In the genomic region with DNA sequence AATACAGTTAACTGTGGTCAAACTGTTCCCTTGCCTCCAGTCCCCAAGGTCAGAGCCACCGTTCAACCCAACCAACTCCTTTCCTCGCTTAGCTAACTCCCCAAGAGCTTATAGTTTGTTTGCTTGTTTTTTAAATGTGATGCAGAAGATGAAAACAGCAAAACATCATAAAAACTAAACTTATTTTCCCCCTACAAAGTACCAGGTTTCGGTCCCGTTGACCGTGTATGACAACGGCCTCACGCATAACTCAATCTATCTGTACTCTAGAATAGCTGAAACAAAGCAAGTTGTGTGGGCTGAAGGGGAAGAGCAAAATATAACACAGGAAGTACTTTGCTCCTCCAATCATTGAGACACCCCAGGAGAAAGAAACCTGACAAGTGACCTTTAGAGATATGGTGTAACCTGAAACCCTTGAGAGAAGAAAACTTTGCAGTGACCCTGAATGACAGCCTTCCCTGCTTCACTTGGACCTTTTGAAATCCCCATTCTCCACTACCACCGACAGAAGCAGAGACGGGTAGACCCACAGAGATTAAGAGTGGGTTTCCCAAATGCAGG, we compare ENCODE assay signal across 7 mouse cellular contexts. TPM values are rescaled to one million over a fixed set of nuclear protein-coding genes. Genes with fewer than 3 reads are reported as not detected.
DNase-seq lines count a peak whose midpoint lies in the region; ATAC-seq and TF ChIP-seq lines count a peak whose summit lies in the region.

No protein-coding gene starts in this region.

- H3K9me3 ChIP-seq in forebrain, embryonic 11.5 days (ENCODE audit: control insufficient read depth, low read length), result no peaks in the 10 kb centered on the region
- no peaks in the 10 kb centered on the region for H3K9me3 ChIP-seq in liver, embryonic 13.5 days (replicated peaks)
- no peaks in the 10 kb centered on the region for H3K9me3 ChIP-seq in stomach, embryonic 14.5 days (ENCODE audit: control insufficient read depth, low read depth, low read length)

- H3K9ac ChIP-seq in forebrain, embryonic 11.5 days (ENCODE audit: low read length), result peak overlapping the region; percentile 90
- peak overlapping the region; percentile 91 for H3K9ac ChIP-seq in liver, embryonic 13.5 days
- H3K9ac ChIP-seq in stomach, embryonic 14.5 days (replicated peaks; ENCODE audit: low read depth, low read length), result peak overlapping the region; percentile 97

- no peak for TF ChIP-seq CTCF in testis, adult 2 months (IDR thresholded peaks at IDR 0.05; ENCODE audit: control insufficient read depth, insufficient read depth, insufficient replicate concordance, low read depth, low read length)

- no peak for DNase-seq in testis, postnatal 10 days (ENCODE audit: low spot score)
- DNase-seq in forebrain, embryonic 11.5 days (ENCODE audit: low spot score), result no peak
- no peak for DNase-seq in liver, embryonic 13.5 days
- DNase-seq in left cerebral cortex, adult 18-20 months (ENCODE audit: low spot score in 2 of 2), result no peak
- no peak for DNase-seq in left cerebral cortex, postnatal 36 days (ENCODE audit: low spot score in 2 of 2)

- no peak for TF ChIP-seq POLR2A in testis, adult 2 months (IDR thresholded peaks at IDR 0.05; ENCODE audit: control insufficient read depth, low read depth, low read length)

- H3K4me3 ChIP-seq in testis, adult 2 months (ENCODE audit: control insufficient read depth, low read depth, low read length), result peak overlapping the region; percentile 95
- peak overlapping the region; percentile 91 for H3K4me3 ChIP-seq in forebrain, embryonic 11.5 days (ENCODE audit: low read depth, low read length)
- H3K4me3 ChIP-seq in liver, embryonic 13.5 days (replicated peaks), result peak overlapping the region; percentile 92
- peak overlapping the region; percentile 92 for H3K4me3 ChIP-seq in stomach, embryonic 14.5 days (ENCODE audit: low read depth, low read length)

- H3K27me3 ChIP-seq in testis, adult 2 months (ENCODE audit: control insufficient read depth, insufficient read depth, low read length), result no peaks in the 10 kb centered on the region
- no peaks in the 10 kb centered on the region for H3K27me3 ChIP-seq in forebrain, embryonic 11.5 days (ENCODE audit: control insufficient read depth, insufficient read depth, low read length)
- H3K27me3 ChIP-seq in liver, embryonic 13.5 days, result peaks cover 18% of the 10 kb centered on the region
- H3K27me3 ChIP-seq in stomach, embryonic 14.5 days (ENCODE audit: control insufficient read depth, insufficient read depth, low read length), result no peaks in the 10 kb centered on the region

- intact Hi-C loops in left cerebral cortex, postnatal 36 days (cut with DNase I), result loop anchor here (5.0 kb wide), 1 partner anchor 34 kb away; no protein-coding TSS in a partner anchor

- WGBS in forebrain, embryonic 11.5 days, result 37% methylated on average over 9 of the region's 9 CpGs
- 16% methylated on average over 9 of the region's 9 CpGs for WGBS in liver, embryonic 13.5 days (ENCODE audit: insufficient replicate concordance)
- 10% methylated on average over 9 of the region's 9 CpGs for WGBS in stomach, embryonic 14.5 days

- H3K27ac ChIP-seq in testis, adult 2 months (ENCODE audit: control insufficient read depth, insufficient read depth, low read depth, low read length), result peak overlapping the region; percentile 69
- H3K27ac ChIP-seq in forebrain, embryonic 11.5 days (ENCODE audit: low read depth, low read length), result peak overlapping the region; percentile 55
- H3K27ac ChIP-seq in liver, embryonic 13.5 days, result peak overlapping the region; percentile 77
- H3K27ac ChIP-seq in stomach, embryonic 14.5 days (ENCODE audit: low read length), result peak overlapping the region; percentile 96

- H3K4me1 ChIP-seq in testis, adult 2 months (ENCODE audit: control insufficient read depth, insufficient read depth, low read length), result peaks cover 7% of the 10 kb centered on the region
- H3K4me1 ChIP-seq in forebrain, embryonic 11.5 days (replicated peaks; ENCODE audit: control insufficient read depth, insufficient read depth, low read length), result peaks cover 4% of the 10 kb centered on the region; the same call in 1 of the 2 replicates
- peaks cover 62% of the 10 kb centered on the region for H3K4me1 ChIP-seq in liver, embryonic 13.5 days (replicated peaks)
- H3K4me1 ChIP-seq in stomach, embryonic 14.5 days (ENCODE audit: control insufficient read depth, insufficient read depth, low read length), result peaks cover 43% of the 10 kb centered on the region

- no peak for ATAC-seq in forebrain, embryonic 11.5 days (replicated peaks; ENCODE audit: low FRiP score)
- no peak for ATAC-seq in liver, embryonic 13.5 days (ENCODE audit: low read depth)
- no peak for ATAC-seq in stomach, embryonic 14.5 days (ENCODE audit: insufficient number of reproducible peaks, insufficient read depth, low FRiP score, low read depth)

- no peaks in the 10 kb centered on the region for H3K36me3 ChIP-seq in testis, adult 2 months (ENCODE audit: control insufficient read depth, insufficient read depth, low read length)
- no peaks in the 10 kb centered on the region for H3K36me3 ChIP-seq in forebrain, embryonic 11.5 days (ENCODE audit: control insufficient read depth, insufficient read depth, low read length)
- H3K36me3 ChIP-seq in liver, embryonic 13.5 days, result no peaks in the 10 kb centered on the region
- no peaks in the 10 kb centered on the region for H3K36me3 ChIP-seq in stomach, embryonic 14.5 days (ENCODE audit: control insufficient read depth, insufficient read depth, low read length)

- H3K4me2 ChIP-seq in forebrain, embryonic 11.5 days (ENCODE audit: low read depth, low read length, severe bottlenecking), result peak overlapping the region; percentile 82
- H3K4me2 ChIP-seq in liver, embryonic 13.5 days, result peak overlapping the region; percentile 99
- H3K4me2 ChIP-seq in stomach, embryonic 14.5 days (replicated peaks; ENCODE audit: low read depth, low read length), result peak overlapping the region; percentile 65

RNA-seq across cellular contexts. Expression of gene Mapkapk2, which starts 1.4 kb away (rescaled TPM):
- polyA plus RNA-seq in testis, adult 2 months (2012; rRNA removed), result 13.2 and 14.7 TPM in 2 replicates
- polyA plus RNA-seq in forebrain, embryonic 11.5 days (2014; fragmentation: Nextera tagmentation; extraction: Ambion mirVana), result 52.3 and 57.8 TPM in 2 replicates
- polyA plus RNA-seq in liver, embryonic 13.5 days (2015; fragmentation: Nextera tagmentation; extraction: Ambion mirVana), result 12.0 and 12.3 TPM in 2 replicates
- polyA plus RNA-seq in stomach, embryonic 14.5 days (2014; fragmentation: Nextera tagmentation; extraction: Ambion mirVana), result 56.5 and 68.4 TPM in 2 replicates
- total RNA-seq in left cerebral cortex, adult 18-20 months (2021), result 10 to 100 TPM; 35.8 to 37.2 TPM
- total RNA-seq in left cerebral cortex, postnatal 36 days (2021), result 10 to 100 TPM; 26.3 to 30.7 TPM

RNA-seq across cellular contexts. Expression of gene Dyrk3, which starts 41.9 kb away (rescaled TPM):
- polyA plus RNA-seq in testis, adult 2 months (2012; rRNA removed), result 102 and 113 TPM in 2 replicates
- 17.1 and 20.8 TPM in 2 replicates for polyA plus RNA-seq in forebrain, embryonic 11.5 days (2014; fragmentation: Nextera tagmentation; extraction: Ambion mirVana)
- polyA plus RNA-seq in liver, embryonic 13.5 days (2015; fragmentation: Nextera tagmentation; extraction: Ambion mirVana), result 16.9 and 19.8 TPM in 2 replicates
- polyA plus RNA-seq in stomach, embryonic 14.5 days (2014; fragmentation: Nextera tagmentation; extraction: Ambion mirVana), result 3.5 and 4.6 TPM in 2 replicates
- total RNA-seq in left cerebral cortex, adult 18-20 months (2021), result 10 to 100 TPM; 14.9 to 16.7 TPM
- 10 to 100 TPM in 1 of 2 experiments, 1 to 10 TPM in 1; 8.1 to 14.0 TPM for total RNA-seq in left cerebral cortex, postnatal 36 days (2021)

RNA-seq across cellular contexts. Expression of gene Eif2d, which starts 56.8 kb away (rescaled TPM):
- polyA plus RNA-seq in testis, adult 2 months (2012; rRNA removed), result 18.1 and 18.4 TPM in 2 replicates
- polyA plus RNA-seq in forebrain, embryonic 11.5 days (2014; fragmentation: Nextera tagmentation; extraction: Ambion mirVana), result 61.8 and 68.5 TPM in 2 replicates
- 32.3 and 34.4 TPM in 2 replicates for polyA plus RNA-seq in liver, embryonic 13.5 days (2015; fragmentation: Nextera tagmentation; extraction: Ambion mirVana)
- 67.5 and 71.9 TPM in 2 replicates for polyA plus RNA-seq in stomach, embryonic 14.5 days (2014; fragmentation: Nextera tagmentation; extraction: Ambion mirVana)
- 10 to 100 TPM; 35.0 to 37.5 TPM for total RNA-seq in left cerebral cortex, adult 18-20 months (2021)
- 10 to 100 TPM; 31.6 to 38.6 TPM for total RNA-seq in left cerebral cortex, postnatal 36 days (2021)
